Mouse (Mus musculus) spleen, adult 2 months (tissue): Measurements from ENCODE around the gene Slc44a4.

Experiments used
- CTCF ChIP-seq: fragments of 200-500 bp; IDR thresholded peaks from 2 replicates; pipeline ENCODE4 v1.5.1; 2011; ENCODE audit warnings: mild to moderate bottlenecking, inconsistent platforms; ENCODE audit not compliant: insufficient read depth, insufficient read length, insufficient replicate concordance; ENCODE audit errors: extremely low read depth
- POLR2A ChIP-seq: fragments of 200-500 bp; IDR thresholded peaks from 2 replicates; pipeline ENCODE4 v1.6.1; 2011; ENCODE audit warnings: low read depth, low read length, inconsistent platforms

GRCm38 (mm10) chr17:34879336-34879879 is 34.9 kb upstream of the Slc44a4 start, which contains the start of gene Zbtb12:
- no peak for TF ChIP-seq POLR2A
- no peak for TF ChIP-seq CTCF
